Mouse (Mus musculus): ENCODE measurements around the gene Ubxn1. TPM values are rescaled to one million over a fixed set of nuclear protein-coding genes. Genes with fewer than 3 reads are reported as not detected.
"Not testable (repeated sequence)": the region's sequence is repeated elsewhere in the genome, so short reads cannot be mapped to it uniquely, and the experiment has no call there.

Ubxn1 gene
- total RNA-seq (2021) = 10 to 100 TPM; 86.1 to 94.7 TPM
- long read RNA-seq, experiment 1, transcript Ubxn1-204 (9 exons, 1,291 nt) = major isoform, 24 of 37 reads
- long read RNA-seq, experiment 1, partial matches to known transcripts = 5 of 37 reads
- long read RNA-seq, experiment 1, other reads (novel, unspliced or antisense) = 0 of 37 reads
- long read RNA-seq, experiment 2, transcript Ubxn1-204 (9 exons, 1,291 nt) = major isoform, 26 of 35 reads
- long read RNA-seq, experiment 2, partial matches to known transcripts = 0 of 35 reads
- long read RNA-seq, experiment 2, other reads (novel, unspliced or antisense) = 3 of 35 reads

DNA sequence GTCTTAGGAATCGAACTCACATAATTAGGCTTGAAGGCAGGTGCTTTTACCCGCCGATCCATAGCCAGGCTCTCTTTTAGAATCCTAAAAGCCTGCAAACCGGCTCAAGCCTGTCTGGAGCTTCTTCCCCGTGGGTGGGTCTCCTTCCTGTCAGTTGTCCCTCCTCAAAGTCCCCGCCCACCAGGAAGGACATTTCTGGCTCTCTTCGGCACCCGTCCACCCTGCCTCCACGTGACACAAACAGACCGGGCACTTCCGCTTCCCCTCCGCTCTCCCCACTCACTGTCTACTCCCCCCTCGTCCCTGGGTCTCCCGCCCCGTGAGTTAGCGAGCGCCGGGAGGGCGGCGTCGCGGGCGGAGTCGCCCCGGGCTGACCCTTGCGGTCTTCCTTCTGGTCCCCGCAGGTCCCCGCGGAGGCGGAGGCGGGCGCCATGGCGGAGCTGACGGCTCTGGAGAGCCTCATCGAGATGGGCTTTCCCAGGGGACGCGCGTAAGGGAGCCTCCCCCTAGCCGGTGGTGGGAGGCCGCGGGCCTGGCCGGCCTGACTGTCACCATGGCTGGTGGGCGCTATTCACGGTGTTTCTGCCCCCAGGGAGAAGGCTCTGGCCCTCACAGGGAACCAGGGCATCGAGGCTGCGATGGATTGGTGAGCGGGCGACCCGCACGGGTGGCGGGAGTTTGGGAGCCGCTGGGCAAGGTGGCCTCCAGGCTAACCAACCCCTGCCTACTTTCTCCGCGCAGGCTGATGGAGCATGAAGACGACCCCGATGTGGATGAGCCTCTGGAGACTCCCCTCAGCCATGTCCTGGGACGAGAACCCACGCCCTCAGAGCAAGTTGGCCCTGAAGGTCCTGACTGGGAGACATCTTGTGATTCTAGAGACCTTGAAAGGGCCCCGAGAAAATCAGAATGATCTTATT lies at the start of gene Ubxn1:
TSS of gene Ubxn1 (plus strand) at position 230 of the 920 bp plus-strand sequence.
- H3K27ac ChIP-seq = peak within 1 kb of the TSS; percentile 82
- no peak for TF ChIP-seq CTCF (IDR thresholded peaks at IDR 0.05)
- peak within 1 kb of the TSS; percentile 88 for H3K4me3 ChIP-seq
- peak; percentile 97 to 99 for DNase-seq (ENCODE audit: extremely low spot score in 1 of 2, low spot score in 2 of 2)
- intact Hi-C loops (cut with DNase I) = loop anchor here (1.0 kb wide), 1 partner anchor 52 kb away; the partner anchor contains the start of gene Ttc9c

DNA sequence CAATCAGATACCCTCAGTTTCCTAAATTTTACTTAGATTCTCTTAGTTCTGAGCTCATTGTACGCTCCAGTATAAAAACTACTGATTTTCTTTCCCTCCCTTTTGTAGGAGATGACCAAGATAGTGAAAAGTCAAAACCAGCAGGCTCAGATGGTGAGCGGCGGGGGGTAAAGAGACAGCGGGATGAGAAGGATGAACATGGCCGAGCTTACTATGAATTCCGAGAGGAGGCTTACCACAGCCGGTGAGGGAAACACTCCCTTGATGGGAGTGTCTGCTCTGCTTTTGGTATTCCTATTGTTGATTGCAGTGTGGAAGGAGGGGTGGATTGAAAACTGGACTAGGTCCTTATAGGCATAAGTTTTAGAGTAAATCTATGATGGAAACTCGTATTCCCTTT lies 48.6 kb upstream of the Ubxn1 start:
- intact Hi-C loops (cut with DNase I) = no loop called here
- TF ChIP-seq CTCF (IDR thresholded peaks at IDR 0.05) = no peak
- peak overlapping the region; percentile 71 for H3K4me3 ChIP-seq
- no peak for DNase-seq (ENCODE audit: extremely low spot score in 1 of 2, low spot score in 2 of 2)
- no peak overlapping the region for H3K27ac ChIP-seq

DNA sequence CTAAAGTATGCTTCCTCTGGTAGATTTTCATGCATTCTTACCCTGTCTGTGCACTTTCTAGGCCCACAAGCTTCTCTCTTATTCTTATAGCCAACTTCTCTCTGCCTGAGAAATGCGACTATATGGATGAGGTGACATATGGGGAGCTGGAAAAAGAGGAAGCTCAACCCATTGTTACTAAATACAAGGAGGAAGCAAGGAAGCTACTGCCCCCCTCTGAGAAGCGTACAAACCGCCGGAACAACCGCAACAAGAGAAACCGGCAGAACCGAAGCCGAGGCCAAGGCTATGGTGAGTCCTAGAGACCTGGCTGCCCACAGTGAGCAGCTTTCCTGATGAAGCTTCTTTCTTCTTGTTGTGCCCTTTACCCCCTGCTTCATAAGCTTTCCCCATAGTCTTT lies 41.6 kb upstream of the Ubxn1 start, which contains the start of gene AC129217.1:
TSS of gene AC129217.1 (plus strand) at position 114 of the 400 bp plus-strand sequence.
- no peak for DNase-seq (ENCODE audit: extremely low spot score in 1 of 2, low spot score in 2 of 2)
- Histone ChIP-seq H3K4me3 (no peak within 1 kb of the TSS), H3K27ac (0 out of 2 replicates have a peak within 1 kb of the TSS, but pooled peaks have one; percentile 1)
- intact Hi-C loops (cut with DNase I) = no loop called here
- TF ChIP-seq CTCF (IDR thresholded peaks at IDR 0.05) = no peak

DNA sequence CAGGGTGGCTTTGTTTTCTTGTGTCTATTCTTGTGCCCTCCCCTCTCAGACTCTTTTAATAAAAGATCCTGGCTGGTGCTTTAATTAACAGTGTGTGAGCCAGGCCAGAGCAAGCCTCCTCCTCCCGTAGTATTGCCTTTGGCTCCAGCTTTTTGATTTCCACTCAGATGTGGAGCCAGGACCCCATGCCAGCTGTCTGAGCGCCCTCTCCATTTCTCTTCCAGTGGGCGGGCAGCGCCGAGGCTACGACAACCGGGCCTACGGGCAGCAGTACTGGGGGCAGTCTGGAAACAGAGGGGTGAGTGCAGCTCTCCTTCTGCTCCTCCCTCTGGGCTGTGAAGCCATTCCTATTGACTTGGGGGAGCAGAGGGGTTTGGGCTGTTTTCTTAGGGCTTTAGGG lies 40.6 kb upstream of the Ubxn1 start:
- intact Hi-C loops (cut with DNase I) = no loop called here
- Histone ChIP-seq H3K27ac (no peak overlapping the region), H3K4me3 (no peak overlapping the region)
- TF ChIP-seq CTCF (IDR thresholded peaks at IDR 0.05) = no peak
- no peak for DNase-seq (ENCODE audit: extremely low spot score in 1 of 2, low spot score in 2 of 2)

DNA sequence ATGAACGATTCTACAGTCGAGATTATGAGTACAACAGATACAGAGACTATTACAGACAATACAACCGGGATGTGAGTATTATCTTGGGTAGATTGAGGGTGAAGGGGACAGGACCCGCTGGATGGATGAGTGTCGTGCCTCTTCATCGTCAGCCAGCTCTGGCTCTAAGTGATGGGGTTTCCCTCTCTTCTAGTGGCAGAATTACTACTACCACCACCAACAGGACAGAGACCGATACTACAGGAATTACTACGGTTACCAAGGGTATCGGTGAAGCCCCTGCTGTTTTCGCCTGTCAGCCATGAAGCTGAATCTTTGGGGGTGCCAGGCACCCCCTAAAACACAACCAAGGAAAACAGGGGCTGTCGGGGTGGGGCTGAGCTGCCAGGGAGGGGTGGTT lies 40.0 kb upstream of the Ubxn1 start:
- DNase-seq (ENCODE audit: extremely low spot score in 1 of 2, low spot score in 2 of 2) = no peak
- peak; percentile 5; the same call in 1 of the 2 replicates for TF ChIP-seq CTCF (IDR thresholded peaks at IDR 0.05)
- Histone ChIP-seq H3K27ac (no peak overlapping the region), H3K4me3 (no peak overlapping the region)
- intact Hi-C loops (cut with DNase I) = no loop called here

DNA sequence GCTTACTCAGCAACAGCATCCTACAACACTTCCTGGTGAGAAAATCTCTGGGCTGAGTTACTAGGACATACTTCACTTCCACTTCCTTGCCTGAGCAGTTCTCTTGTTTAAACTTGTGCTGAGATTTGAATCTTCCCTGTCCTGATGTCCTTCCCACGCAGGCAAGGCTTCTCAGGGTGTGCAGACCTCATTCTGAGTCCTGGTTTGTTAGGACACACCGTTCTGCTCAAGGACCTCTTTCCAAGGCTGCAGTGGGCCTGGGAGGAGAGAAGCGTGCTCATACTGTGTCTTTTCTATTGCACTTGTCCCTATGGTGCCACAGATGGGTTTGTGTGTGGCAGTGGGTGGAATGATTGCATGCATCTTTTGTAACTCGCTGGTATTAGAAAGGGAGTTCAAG lies 38.3 kb upstream of the Ubxn1 start:
- Histone ChIP-seq H3K27ac (no peak overlapping the region), H3K4me3 (no peak overlapping the region)
- intact Hi-C loops (cut with DNase I) = loop anchor here (1.0 kb wide), 1 partner anchor 12 kb away; no protein-coding TSS in a partner anchor
- DNase-seq (ENCODE audit: extremely low spot score in 1 of 2, low spot score in 2 of 2) = no peak
- no peak for TF ChIP-seq CTCF (IDR thresholded peaks at IDR 0.05)

DNA sequence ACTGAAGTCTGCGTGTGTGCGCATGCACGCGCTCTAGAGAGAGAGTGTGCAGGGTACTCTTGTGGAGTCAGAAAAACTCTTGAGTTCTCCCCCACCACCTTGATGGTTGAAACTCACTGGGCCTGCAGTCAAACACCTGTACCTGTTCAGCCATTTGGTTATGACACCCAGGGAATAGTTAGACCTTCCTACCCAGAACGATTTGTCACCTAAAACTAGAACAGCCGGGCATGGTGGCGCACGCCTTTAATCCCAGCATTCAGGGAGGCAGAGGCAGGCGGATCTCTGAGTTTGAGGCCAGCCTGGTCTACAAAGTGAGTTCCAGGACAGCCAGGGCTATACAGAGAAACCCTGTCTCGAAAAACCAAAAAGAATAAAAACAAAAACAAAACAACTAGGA lies 35.0 kb upstream of the Ubxn1 start:
- intact Hi-C loops (cut with DNase I) = loop anchor here (2.0 kb wide), 1 partner anchor 16 kb away; the partner anchor contains the start of gene Hnrnpul2

DNA sequence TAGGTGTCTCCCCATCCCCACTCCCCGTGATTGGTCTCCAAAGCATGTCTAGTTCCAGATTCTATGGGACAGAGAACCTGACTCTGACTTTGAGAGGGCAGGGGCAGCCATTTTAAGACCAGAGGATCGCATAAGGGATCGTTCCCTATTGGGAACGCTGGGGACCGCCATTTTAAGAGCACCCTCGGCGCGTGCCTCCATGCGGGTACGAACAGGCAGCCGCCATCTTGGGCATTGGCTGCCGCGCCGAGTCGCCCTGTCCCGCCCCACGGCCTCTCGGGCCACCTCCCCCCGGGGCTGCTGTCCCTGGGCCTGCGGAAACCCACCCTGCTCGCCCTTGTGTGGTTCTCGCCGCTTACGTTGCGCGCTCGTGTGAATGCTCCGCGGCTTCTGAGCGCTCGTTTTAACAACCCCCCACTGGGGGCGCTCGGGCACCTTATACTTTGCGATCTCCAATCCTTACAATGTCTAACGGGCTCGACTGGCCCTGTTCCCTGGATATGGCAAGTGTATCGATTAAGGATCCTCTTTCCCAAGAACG lies 34.0 kb upstream of the Ubxn1 start, which contains the start of gene Bscl2:
TSS of gene Bscl2 (plus strand) at position 217 of the 541 bp plus-strand sequence.
- DNase-seq (ENCODE audit: extremely low spot score in 1 of 2, low spot score in 2 of 2) = peak; percentile 80 to 86
- peak within 1 kb of the TSS; percentile 82 for H3K4me3 ChIP-seq
- H3K27ac ChIP-seq = peak within 1 kb of the TSS; percentile 98
- intact Hi-C loops (cut with DNase I) = loop anchor here (2.0 kb wide), 1 partner anchor 17 kb away; the partner anchor contains the start of gene Hnrnpul2
- peak; percentile 72 for TF ChIP-seq CTCF (IDR thresholded peaks at IDR 0.05)

More for the DNA sequence above, 35.0 kb upstream of the Ubxn1 start:
- not testable (repeated sequence) for DNase-seq (ENCODE audit: extremely low spot score in 1 of 2, low spot score in 2 of 2); H3K4me3 ChIP-seq
- H3K27ac ChIP-seq = peak overlapping the region; percentile 98; the same call in 1 of the 2 replicates

DNA sequence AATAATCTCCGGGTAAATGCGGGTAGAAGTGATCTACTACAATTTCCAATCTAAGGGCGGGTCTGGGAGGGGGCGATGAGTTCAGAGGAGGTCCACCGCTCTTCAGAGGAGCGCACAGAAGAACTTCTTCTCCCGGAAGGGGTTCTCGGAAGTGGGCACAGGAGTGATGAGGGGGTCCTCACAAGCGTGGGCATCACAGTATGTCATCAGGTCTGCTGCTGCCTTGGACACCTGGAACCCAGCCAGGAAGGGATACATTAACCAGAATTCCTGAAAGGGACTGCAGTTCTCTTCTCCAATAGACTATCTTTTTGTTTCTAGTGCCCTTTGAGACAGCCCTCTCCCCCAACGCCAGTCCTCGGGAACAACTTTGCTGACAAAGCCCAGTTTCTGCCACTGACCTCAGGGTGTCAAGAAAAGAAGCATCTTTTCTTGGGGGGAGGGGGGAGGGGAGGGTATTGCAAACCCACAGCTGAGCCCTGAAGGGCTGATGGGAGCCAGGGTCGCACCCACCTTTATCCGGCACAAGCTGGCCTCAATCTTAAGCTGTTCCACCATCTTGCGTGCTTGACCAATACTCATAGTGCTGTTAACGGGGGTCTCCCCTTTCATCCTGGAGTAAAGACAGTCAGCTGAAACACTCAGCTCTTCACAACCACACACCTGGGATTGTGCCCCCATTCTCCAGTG lies 33.1 kb upstream of the Ubxn1 start:
- TF ChIP-seq CTCF (IDR thresholded peaks at IDR 0.05) = no peak
- H3K27ac ChIP-seq = peak overlapping the region; percentile 98
- intact Hi-C loops (cut with DNase I) = no loop called here
- peak overlapping the region; percentile 82 for H3K4me3 ChIP-seq
- peak; percentile 31 to 49 for DNase-seq (ENCODE audit: extremely low spot score in 1 of 2, low spot score in 2 of 2)

DNA sequence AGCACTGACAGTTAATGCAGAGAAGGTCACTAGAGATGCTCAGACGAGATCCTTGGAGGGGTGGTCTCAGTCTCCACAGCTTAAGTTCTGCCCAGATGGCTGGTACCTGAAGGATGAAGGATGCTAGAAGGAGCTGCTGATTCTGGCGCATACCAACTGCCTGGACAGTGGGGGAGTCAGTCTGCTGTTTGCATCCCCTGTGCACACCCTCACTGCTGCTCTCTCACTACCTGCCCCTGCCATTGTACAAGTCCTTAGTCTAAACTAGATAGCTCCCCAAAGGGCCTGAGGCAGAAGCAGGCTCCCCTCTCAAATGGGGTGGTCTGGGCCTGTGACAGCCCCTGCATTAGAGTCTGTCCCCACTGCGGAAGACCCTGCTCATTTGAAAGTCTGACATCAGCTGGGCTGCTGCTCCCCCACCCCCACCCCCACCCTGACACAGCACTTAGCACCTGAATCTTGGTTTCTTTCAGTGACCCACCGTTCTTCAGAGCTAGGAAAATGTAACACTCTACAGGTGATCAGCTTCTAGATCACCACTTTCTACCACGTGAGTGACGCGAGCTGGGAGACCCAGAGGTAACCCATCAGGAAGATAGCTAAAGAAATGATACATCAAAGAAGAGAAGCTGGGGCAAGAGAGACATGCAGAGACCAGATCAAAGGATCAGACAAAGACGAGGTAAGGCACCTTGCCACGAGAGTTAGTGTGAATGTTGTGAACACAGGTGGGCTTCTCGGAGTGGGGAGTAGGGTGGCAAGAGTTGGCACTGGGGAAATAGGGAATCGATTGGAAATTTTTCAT lies 32.0 kb upstream of the Ubxn1 start, which contains the start of gene Gng3:
TSS of gene Gng3 (minus strand) at position 92 of the 805 bp plus-strand sequence.
- peak within 1 kb of the TSS; percentile 98 for H3K27ac ChIP-seq
- peak; percentile 83 to 85 for DNase-seq (ENCODE audit: extremely low spot score in 1 of 2, low spot score in 2 of 2)
- H3K4me3 ChIP-seq = peak within 1 kb of the TSS; percentile 82
- no peak for TF ChIP-seq CTCF (IDR thresholded peaks at IDR 0.05)
- intact Hi-C loops (cut with DNase I) = no loop called here

Measured in left cerebral cortex, adult 2 months (tissue).